Mouse (Mus musculus) thymus, postnatal 0 days (tissue): ENCODE results near the gene Serinc3. TPM values are rescaled to one million over a fixed set of nuclear protein-coding genes. Genes with fewer than 3 reads are reported as not detected.
"Not testable (repeated sequence)": the region's sequence is repeated elsewhere in the genome, so short reads cannot be mapped to it uniquely, and the experiment has no call there.

ENCODE experiments used
- DNase-seq: peaks from one replicate; pipeline ENCODE4 v3.0.0-alpha.2; 2015; ENCODE audit warnings: low spot score
- polyA plus RNA-seq: library from polyadenylated mRNA; unstranded; fragments of >200 nt; fragmentation: Nextera tagmentation; extraction: Ambion mirVana; gene quantifications from 2 replicates; pipeline ENCODE4 v1.2.1, GENCODE M21; 2015

Serinc3 gene
- polyA plus RNA-seq, 1 experiment from 2014 or later, result 74.1 TPM

- no peak for DNase-seq
These were observed 19.0 kb upstream of the Serinc3 start for GRCm38 (mm10) chr2:163663930-163664329.

GRCm38 (mm10) chr2:163662698-163663221 lies 17.8 kb upstream of the Serinc3 start:
- DNase-seq, result no peak

- no peak for DNase-seq
These were observed 17.1 kb upstream of the Serinc3 start for GRCm38 (mm10) chr2:163662076-163662475.

DNA sequence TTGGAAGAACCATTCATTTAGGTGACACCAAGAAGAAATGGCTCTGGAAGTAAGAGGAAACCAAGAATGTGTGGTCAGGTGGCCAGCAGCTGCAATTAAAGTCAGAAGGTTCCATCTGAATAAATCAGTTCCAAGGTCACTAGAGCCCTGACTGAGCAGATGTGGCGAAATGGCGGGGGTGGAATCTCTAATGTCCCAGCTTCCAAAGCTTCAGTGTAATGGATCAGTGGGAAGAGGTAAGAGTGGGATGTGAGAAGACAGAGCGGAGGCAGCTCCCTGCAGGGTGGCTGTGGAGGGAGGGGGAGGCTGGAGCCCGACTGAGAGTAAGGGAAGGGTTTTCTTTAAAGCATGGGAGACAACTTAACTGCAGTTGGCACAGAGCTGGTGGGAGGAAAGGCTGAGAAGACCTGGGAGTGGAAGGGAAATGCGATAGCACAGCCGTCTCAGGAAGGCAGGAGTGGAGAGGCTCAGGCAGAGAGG lies 16.5 kb upstream of the Serinc3 start:
- DNase-seq, result no peak

DNA sequence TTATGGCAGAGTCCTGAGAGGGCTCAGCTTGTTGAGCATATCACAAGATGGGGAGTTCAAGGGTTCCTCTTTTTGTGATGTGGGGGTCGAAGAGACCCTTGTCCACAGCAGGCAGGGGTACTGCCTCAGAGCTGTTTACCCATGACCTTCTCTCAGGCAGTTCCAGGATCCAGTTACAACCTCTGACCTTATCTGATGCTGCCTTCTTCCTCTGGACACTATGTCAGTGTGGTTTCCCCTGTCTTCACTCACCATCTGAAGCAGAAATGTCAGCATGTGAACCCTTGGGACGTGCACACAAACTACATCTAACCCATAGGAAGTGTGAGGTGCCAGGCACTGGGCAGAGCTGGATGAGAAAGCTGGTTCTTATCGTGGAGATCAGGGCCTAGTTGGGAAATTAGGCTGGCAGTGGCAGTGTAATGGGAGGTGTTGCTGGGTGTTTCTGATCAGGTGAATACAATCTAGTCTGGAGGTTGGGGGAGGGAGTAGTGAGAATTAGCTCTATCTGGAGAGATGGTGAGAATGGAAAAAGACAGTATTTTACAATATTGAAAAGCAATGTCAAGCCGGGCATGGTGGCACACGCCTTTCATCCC lies 15.3 kb upstream of the Serinc3 start:
- no peak for DNase-seq

GRCm38 (mm10) chr2:163659431-163659830 lies 14.5 kb upstream of the Serinc3 start:
- no peak for DNase-seq

DNA sequence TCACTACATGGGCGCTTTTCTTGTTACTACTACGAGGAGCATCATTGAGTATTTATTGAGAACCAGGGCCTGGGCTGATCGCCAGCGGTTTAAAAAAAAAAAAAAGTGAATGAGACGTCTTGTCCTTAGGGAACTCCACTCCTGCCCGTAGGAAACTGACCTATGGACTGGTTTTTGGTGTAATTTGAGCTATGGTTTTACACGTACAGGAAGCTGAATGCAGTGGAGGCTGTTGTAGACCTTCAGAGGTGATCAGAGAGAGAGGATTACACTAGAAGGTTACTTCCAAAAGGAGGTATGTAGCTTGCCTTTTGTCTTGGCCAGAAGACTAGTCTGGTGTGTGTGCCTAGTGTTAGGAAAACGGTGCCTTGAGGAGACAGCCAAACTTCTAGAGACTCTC lies 14.0 kb upstream of the Serinc3 start:
- no peak for DNase-seq

- peak; percentile 88 for DNase-seq
These were observed 13.3 kb upstream of the Serinc3 start, which contains the start of gene Pkig for GRCm38 (mm10) chr2:163657975-163658886. TSS of gene Pkig (plus strand) at chr2:163658386.

- no peak for DNase-seq
These were observed 12.6 kb upstream of the Serinc3 start for GRCm38 (mm10) chr2:163657486-163657885.

GRCm38 (mm10) chr2:163655699-163656098 lies 10.8 kb upstream of the Serinc3 start:
- not testable (repeated sequence) for DNase-seq

- DNase-seq, result no peak
These were observed 1.6 kb upstream of the Serinc3 start for GRCm38 (mm10) chr2:163646461-163647080.

DNA sequence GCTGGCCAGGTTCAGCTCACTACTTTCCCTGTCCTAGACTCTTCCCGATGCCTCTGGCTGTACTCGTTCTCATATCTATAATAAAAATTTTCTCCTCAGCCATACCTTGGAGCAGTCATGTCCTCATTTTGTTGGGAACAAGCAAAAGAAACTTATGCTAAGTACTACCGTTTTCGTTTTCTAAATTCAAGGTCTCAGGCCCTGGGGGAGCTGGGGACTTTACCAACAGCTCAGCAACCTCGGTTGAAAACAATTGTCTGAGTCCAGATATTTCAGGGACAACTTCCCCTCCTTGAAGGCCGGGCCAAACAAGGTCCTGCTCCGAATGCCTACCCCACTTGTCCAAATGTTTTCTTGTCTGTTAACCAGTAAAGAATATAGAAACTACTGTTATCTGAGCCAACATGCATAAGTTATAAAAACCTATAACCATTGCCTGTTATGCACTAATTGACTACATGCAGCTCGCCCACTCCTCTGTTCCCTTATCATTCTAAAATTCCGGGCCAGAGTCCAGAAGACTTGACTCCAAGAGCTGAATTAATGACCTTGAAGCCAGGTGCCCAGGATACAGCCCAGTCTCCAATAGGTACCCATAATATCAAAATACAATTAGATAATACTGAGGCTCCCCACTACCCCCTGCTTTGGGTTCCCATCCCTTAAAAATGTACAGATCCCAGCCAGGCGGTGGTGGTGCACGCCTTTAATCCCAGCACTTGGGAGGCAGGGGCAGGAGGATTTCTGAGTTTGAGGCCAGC lies 949 bp upstream of the Serinc3 start:
- no peak for DNase-seq

DNA sequence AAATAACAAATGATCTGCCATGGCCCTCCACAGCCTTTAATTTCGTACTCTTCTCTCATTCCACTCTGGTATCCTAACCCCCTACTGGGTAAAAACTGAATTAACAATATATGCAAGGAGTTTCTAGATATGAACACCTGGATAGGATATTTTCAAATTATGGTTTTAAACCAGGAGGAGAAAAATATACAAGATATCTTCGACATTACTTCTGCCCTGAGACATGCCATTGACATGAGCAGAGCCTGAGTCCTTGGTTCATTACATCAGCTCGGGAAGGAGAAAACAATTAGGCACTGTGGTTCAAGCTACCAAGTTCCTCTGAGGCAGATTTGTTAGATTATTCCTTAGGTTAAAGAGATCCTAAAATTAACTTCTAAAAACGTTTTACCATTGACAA lies 884 bp downstream of the Serinc3 start:
- peak; percentile 49 for DNase-seq

DNA sequence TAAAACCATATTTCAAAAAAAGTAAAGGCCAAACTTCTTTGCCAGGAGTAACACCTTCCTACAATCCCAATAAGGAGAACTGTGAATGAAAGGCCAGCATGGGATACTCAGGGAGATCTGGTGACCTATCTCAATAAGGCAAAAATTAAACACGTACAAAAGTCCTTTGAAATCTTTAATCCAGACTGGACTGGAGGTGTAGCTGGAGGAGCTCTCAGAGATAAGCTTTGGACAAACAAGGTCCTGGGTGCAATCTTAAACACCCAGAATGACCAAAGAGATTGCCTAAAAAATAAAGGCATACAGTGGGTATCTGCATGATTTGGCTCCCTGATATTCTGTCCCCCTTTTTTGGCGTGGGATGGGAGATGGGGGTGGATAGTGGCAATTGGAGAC lies 1.4 kb downstream of the Serinc3 start:
- no peak for DNase-seq

- peak; percentile 76 for DNase-seq
These were observed 2.0 kb downstream of the Serinc3 start for GRCm38 (mm10) chr2:163642685-163643575.

- no peak for DNase-seq
These were observed 3.2 kb downstream of the Serinc3 start for GRCm38 (mm10) chr2:163641681-163642080.

- DNase-seq, result no peak
These were observed 4.4 kb downstream of the Serinc3 start for GRCm38 (mm10) chr2:163640493-163640892.

- no peak for DNase-seq
These were observed 7.2 kb downstream of the Serinc3 start for GRCm38 (mm10) chr2:163637655-163638266.

DNA sequence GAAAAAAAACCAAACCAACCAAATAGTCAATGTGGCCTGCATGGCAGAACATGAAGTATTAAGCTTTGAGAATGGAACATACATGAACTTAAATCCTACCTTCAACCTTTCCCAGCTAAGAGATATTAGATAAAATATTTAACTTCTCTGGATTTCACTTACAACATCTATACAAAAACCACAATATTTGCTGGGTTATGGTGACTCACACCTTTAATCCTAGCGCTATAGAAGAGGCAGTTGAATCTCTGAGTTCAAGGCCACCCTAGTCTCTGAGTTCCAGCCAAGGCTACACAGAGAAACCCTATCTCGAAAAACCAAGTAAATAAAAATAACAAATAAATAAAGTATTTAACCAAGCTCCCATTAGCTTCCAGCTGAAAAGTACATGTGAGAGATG lies 8.9 kb downstream of the Serinc3 start:
- no peak for DNase-seq

DNA sequence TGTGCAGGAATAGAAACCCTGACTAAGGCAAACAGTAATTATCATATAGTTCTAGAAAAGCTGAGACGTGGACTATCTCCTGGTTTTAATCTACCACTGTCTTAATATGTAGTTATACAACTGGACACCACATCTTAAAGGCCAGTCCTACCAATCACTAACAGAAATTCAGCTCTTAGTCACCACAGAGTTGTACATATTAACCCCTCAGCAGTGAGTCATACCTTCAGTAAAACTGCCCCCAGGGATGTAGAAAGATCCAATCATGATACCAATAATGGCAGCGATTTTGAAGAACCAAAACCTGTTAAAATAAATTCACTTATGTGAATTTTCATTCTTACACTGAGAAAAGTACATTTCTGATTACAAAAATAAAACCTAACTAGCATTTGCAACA lies 10.7 kb downstream of the Serinc3 start:
- DNase-seq, result no peak
